25 mouse cellular contexts compared by ENCODE assay signal in genomic region chr10:98305667-98306066, GRCm38 (mm10).
"Had no signal": no experiment of that assay in that cellular context is flagged by ENCODE, and none has a peak within 500 bp of the region (broad histone marks: within the 10 kb centered on the region; RNA-seq: fewer than 3 reads in every experiment).

No protein-coding gene starts in this region.

- DNase-seq: cerebellum, adult 9-10 months; cerebellum, adult 9-11 months; cerebellum, postnatal 10 days; cerebellum, postnatal 14 days; cerebellum, postnatal 25 days; cerebellum, postnatal 36 days; embryo, embryonic 11 days; forebrain, postnatal 0 days; gastrocnemius, adult 2 months; gastrocnemius, postnatal 10 days; gastrocnemius, postnatal 14 days; gastrocnemius, postnatal 25 days; gastrocnemius, postnatal 36 days; heart, adult 11 months; heart, adult 18-20 months; heart, adult 2 months had no signal

- H3K4me2 ChIP-seq: embryonic facial prominence, embryonic 12.5 days; embryonic facial prominence, embryonic 13.5 days; embryonic facial prominence, embryonic 15.5 days; forebrain, embryonic 12.5 days; forebrain, embryonic 13.5 days; forebrain, embryonic 15.5 days had no signal

- H3K27me3 ChIP-seq: embryonic facial prominence, embryonic 12.5 days; embryonic facial prominence, embryonic 13.5 days; embryonic facial prominence, embryonic 15.5 days; forebrain, embryonic 12.5 days; forebrain, embryonic 13.5 days; forebrain, embryonic 15.5 days had no signal

- H3K4me1 ChIP-seq: embryonic facial prominence, embryonic 12.5 days; embryonic facial prominence, embryonic 13.5 days; embryonic facial prominence, embryonic 15.5 days; forebrain, embryonic 10.5 days; forebrain, embryonic 12.5 days; forebrain, embryonic 13.5 days; forebrain, embryonic 15.5 days had no signal

- H3K9ac ChIP-seq: embryonic facial prominence, embryonic 12.5 days; embryonic facial prominence, embryonic 13.5 days; embryonic facial prominence, embryonic 15.5 days; forebrain, embryonic 12.5 days; forebrain, embryonic 13.5 days; forebrain, embryonic 15.5 days; forebrain, postnatal 0 days had no signal

- H3K27ac ChIP-seq: embryonic facial prominence, embryonic 10.5 days; embryonic facial prominence, embryonic 12.5 days; embryonic facial prominence, embryonic 13.5 days; embryonic facial prominence, embryonic 15.5 days; forebrain, embryonic 10.5 days; forebrain, embryonic 12.5 days; forebrain, embryonic 13.5 days; forebrain, embryonic 15.5 days; gastrocnemius, adult 2 months; heart, adult 2 months had no signal

- H3K4me3 ChIP-seq: embryonic facial prominence, embryonic 10.5 days; embryonic facial prominence, embryonic 12.5 days; embryonic facial prominence, embryonic 13.5 days; embryonic facial prominence, embryonic 15.5 days; erythroblast, embryonic 14.5 days; forebrain, embryonic 10.5 days; forebrain, embryonic 12.5 days; forebrain, embryonic 13.5 days; forebrain, embryonic 15.5 days; gastrocnemius, adult 2 months; heart, adult 2 months had no signal

- H3K36me3 ChIP-seq: embryonic facial prominence, embryonic 10.5 days; embryonic facial prominence, embryonic 12.5 days; embryonic facial prominence, embryonic 13.5 days; embryonic facial prominence, embryonic 15.5 days; forebrain, embryonic 10.5 days; forebrain, embryonic 12.5 days; forebrain, embryonic 15.5 days had no signal

- H3K9me3 ChIP-seq: embryonic facial prominence, embryonic 10.5 days; embryonic facial prominence, embryonic 12.5 days; embryonic facial prominence, embryonic 13.5 days; embryonic facial prominence, embryonic 15.5 days; forebrain, embryonic 10.5 days; forebrain, embryonic 12.5 days; forebrain, embryonic 13.5 days; forebrain, embryonic 15.5 days had no signal
